10 mouse cellular contexts compared by ENCODE assay signal in genomic region chr3:100438461-100439002, GRCm38 (mm10). TPM values are rescaled to one million over a fixed set of nuclear protein-coding genes. Genes with fewer than 3 reads are reported as not detected.
A peak's percentile ranks its signal among the peaks of the same experiment; 100 is the strongest.
DNase-seq lines count a peak whose midpoint lies in the region; ATAC-seq and TF ChIP-seq lines count a peak whose summit lies in the region.
"Had no signal": no experiment of that assay in that cellular context is flagged by ENCODE, and none has a peak within 500 bp of the region (broad histone marks: within the 10 kb centered on the region; RNA-seq: fewer than 3 reads in every experiment).

No protein-coding gene starts in this region.

- peak; percentile 44; the same call in 1 of the 2 replicates for ATAC-seq in kidney, embryonic 14.5 days (ENCODE audit: low FRiP score, low TSS enrichment)
- ATAC-seq: Patski had no signal

- no peaks in the 10 kb centered on the region for H3K27me3 ChIP-seq in kidney, embryonic 14.5 days (ENCODE audit: control insufficient read depth, insufficient read depth, low read length)
- no peaks in the 10 kb centered on the region for H3K27me3 ChIP-seq in limb, embryonic 10.5 days (ENCODE audit: low read depth, poor library complexity, severe bottlenecking)
- H3K27me3 ChIP-seq in spleen, adult 2 months (ENCODE audit: control insufficient read depth, insufficient read depth, low read length) = no peaks in the 10 kb centered on the region
- H3K27me3 ChIP-seq: Patski had no signal

- TF ChIP-seq POLR2A in spleen, adult 2 months (IDR thresholded peaks at IDR 0.05; ENCODE audit: low read depth, low read length) = no peak

- no peaks in the 10 kb centered on the region for H3K36me3 ChIP-seq in kidney, embryonic 14.5 days (ENCODE audit: control insufficient read depth, insufficient read depth, low read length)
- H3K36me3 ChIP-seq in limb, embryonic 10.5 days = no peaks in the 10 kb centered on the region
- H3K36me3 ChIP-seq in spleen, adult 2 months (ENCODE audit: control insufficient read depth, insufficient read depth, low read length) = no peaks in the 10 kb centered on the region

- TF ChIP-seq CTCF in spleen, adult 2 months (IDR thresholded peaks at IDR 0.05; ENCODE audit: extremely low read depth, insufficient read depth, insufficient read length, insufficient replicate concordance) = no peak

- no peak for DNase-seq in kidney, adult 8-10 months
- DNase-seq in c-Kit-negative CD71-positive TER-119-positive erythroid progenitor cells, embryonic 14.5 days (ENCODE audit: low read depth, low spot score) = peak; percentile 96
- no peak for DNase-seq in limb, embryonic 10.5 days (ENCODE audit: low spot score)
- no peak for DNase-seq in spleen, adult 2 months (ENCODE audit: low read depth in 1 of 2, low spot score in 2 of 2)
- DNase-seq in cerebellum, adult 18-20 months = no peak
- DNase-seq in kidney, postnatal 10 days = no peak
- no peak for DNase-seq in ovary, postnatal 10 days (ENCODE audit: low spot score)
- DNase-seq: heart, postnatal 10 days had no signal

- H3K9ac ChIP-seq in kidney, embryonic 14.5 days (ENCODE audit: low read depth, low read length) = no peak overlapping the region

- no peak overlapping the region for H3K4me2 ChIP-seq in kidney, embryonic 14.5 days (replicated peaks; ENCODE audit: low read depth, low read length)

- WGBS in kidney, embryonic 14.5 days = 86% methylated on average over 4 of the region's 4 CpGs
- 83% methylated on average over 4 of the region's 4 CpGs for WGBS in limb, embryonic 10.5 days
- WGBS in spleen, adult 2 months = 71% methylated on average over 4 of the region's 4 CpGs

- no peak overlapping the region for H3K27ac ChIP-seq in kidney, embryonic 14.5 days (ENCODE audit: low read depth, low read length)
- H3K27ac ChIP-seq in limb, embryonic 10.5 days = peak overlapping the region; percentile 26; the same call in 1 of the 2 replicates
- peak overlapping the region; percentile 49; the same call in 1 of the 2 replicates for H3K27ac ChIP-seq in spleen, adult 2 months (ENCODE audit: insufficient read depth, low read length)

- H3K4me1 ChIP-seq in kidney, embryonic 14.5 days (ENCODE audit: control insufficient read depth, insufficient read depth, low read length) = no peaks in the 10 kb centered on the region
- peaks cover 16% of the 10 kb centered on the region for H3K4me1 ChIP-seq in limb, embryonic 10.5 days
- H3K4me1 ChIP-seq in spleen, adult 2 months (ENCODE audit: control insufficient read depth, insufficient read depth, insufficient read length) = peaks cover 6% of the 10 kb centered on the region; the same call in 1 of the 2 replicates

- H3K4me3 ChIP-seq in kidney, embryonic 14.5 days (ENCODE audit: low read length) = no peak overlapping the region
- H3K4me3 ChIP-seq in limb, embryonic 10.5 days = no peak overlapping the region
- H3K4me3 ChIP-seq in spleen, adult 2 months (ENCODE audit: extremely low read depth, insufficient read depth, insufficient read length) = no peak overlapping the region

- H3K9me3 ChIP-seq in kidney, embryonic 14.5 days (ENCODE audit: control insufficient read depth, low read length) = no peaks in the 10 kb centered on the region
- no peaks in the 10 kb centered on the region for H3K9me3 ChIP-seq in limb, embryonic 10.5 days (replicated peaks)

RNA-seq across cellular contexts. Expression of gene Tent5c, which starts 50.6 kb away (rescaled TPM):
- polyA plus RNA-seq in kidney, embryonic 14.5 days (2014; fragmentation: Nextera tagmentation; extraction: Ambion mirVana) = 1.8 and 5.7 TPM in 2 replicates
- polyA plus RNA-seq in limb, embryonic 10.5 days (2016; fragmentation: Nextera tagmentation; extraction: Ambion mirVana) = 1.0 and 2.0 TPM in 2 replicates
- 30.8 and 55.0 TPM in 2 replicates for polyA plus RNA-seq in spleen, adult 2 months (2012; rRNA removed)
